Mouse (Mus musculus) thymus, postnatal 4 days (tissue): ENCODE data around the gene Gapvd1.

Source experiments
- DNase-seq: peaks from one replicate; pipeline ENCODE4 v3.0.0; 2021

Gapvd1 gene

DNA sequence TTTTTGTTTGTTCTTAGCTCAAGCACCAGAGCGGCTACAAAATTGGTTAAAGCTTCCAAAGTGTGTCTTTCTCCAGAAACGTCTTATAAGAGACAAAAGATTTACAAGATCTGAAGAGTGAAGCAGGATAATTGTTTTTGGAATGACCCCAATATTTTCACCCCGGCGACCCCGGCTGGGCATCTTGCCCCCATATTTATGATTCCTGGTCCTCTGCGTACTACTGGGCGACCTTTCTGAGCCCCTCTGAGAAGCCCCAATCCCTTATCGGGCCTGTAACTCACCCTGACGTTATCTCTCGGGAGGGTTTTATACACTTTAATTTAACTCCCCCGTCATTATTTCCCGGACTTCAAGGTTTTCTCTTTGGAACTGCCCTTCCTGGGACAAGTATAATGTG, 123.0 kb downstream of the Gapvd1 start:
- no peak for DNase-seq

DNA sequence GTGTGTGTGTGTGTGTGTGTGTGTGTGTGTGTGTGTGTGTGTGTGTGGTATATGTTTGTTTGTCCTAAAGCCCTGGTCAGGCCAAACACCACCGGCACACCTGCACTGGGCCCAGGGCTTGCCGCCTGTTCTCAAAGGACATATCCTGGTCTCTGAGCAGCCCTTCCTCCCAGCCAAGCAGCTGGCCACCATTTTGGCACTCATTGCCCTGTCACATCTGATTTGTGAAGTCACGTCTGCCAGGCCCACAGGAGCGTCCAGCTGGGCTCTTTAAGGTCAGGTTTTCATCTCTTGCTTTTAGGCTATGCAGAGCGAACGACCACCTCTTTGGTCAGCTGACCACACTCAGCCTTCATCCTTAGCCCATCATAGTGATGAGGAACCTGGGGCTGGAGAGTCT, 124.6 kb downstream of the Gapvd1 start:
- no peak for DNase-seq

DNA sequence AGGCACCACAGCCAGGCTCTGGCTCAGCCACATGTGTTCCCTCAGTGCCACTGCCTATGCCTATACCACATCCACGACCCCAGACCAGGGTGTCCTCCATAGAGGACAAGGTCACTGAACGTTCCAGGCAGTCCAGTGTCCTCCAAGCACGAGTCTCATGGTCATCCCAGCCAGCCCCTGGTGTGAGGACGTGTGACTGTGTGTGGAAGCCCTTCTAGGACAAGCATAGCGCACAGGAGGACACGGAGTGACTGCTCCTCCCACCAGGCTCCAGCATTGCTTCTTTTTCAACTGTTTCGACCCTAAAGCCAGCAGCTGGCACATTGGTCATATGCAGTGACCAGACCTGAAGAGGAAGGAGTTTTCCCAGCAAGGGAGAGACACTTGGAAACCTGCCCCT, 125.3 kb downstream of the Gapvd1 start:
- no peak for DNase-seq

DNA sequence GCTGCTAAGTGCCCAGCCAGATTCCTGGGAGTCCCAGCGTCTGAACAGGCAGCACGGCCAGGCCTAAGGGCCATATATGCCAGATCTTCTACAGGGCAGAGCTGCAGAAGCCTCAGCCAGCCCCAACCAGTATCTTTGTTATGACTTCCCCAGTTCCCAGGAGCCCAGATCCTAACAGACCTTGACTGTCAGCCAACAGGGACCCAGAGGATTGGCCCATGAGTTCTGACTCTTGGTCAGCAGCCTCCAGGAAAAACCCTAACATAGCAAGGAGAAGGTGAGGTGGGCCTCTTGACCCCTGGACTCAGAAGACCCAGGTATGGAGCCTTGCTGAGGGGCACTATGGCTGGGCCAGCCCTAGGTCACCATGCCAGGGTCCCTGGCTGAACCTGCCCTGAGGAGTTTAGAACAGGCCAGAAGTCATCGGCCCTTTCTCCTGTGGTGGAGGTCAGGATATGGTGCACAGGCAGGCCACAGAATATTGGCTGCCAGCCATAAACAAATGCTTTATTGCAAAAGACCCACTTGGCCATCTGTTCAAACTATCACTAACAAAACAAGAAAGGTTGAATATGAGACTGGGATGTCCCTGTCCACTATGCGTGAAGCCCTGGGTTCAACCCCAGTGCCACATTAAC, 126.0 kb downstream of the Gapvd1 start:
- no peak for DNase-seq

DNA sequence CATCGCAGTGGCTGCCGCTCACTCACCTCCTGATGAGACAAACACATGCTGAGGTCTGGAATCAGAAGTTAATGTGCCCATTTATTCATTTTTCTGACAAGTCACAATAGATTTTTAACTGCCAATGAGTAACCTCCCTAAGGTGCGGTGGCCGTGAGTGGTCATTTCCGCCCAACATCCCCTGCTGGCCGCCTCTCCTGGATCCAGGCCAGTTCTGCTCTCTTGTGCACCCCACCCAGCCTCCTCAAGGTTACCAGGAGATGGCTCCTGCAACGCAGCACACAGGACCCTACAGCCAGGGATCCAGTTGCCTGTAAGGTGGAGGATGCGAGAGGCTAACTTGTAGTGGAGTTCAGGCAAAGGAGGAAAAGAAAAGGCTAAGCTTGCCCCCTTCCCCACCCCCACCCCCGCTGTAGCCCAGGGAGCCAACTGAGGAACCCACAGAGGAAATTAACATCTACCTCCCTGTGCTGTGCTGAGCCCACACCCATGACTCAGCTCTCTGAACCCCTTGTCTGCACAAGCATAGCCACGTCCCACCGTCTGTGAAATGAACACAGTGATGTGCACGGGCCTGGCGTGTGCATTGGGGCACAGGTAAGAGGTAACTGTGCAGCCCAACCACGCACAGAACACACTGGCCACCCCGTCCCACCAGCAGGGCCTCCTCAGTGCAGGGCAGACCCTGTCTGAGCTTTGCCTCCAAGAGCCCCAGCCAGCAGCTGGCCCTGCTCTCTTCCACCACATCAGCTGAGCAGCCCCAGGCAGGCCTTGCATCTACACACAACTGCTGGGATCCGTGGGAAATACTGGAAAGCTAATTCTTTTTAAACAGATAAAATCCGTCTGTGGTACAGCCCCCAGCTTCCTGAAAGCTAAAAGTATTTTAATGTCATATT, 127.5 kb downstream of the Gapvd1 start:
- DNase-seq, result no peak
